Mouse (Mus musculus) kidney, adult 2 months (tissue): ENCODE measurements at regions not wholly inside any gene's neighbourhood (a gene's known extent, or its start where the extent isn't known, plus 50 kb on each side); places are given as distances from the start of the nearest gene placed in this dataset.

Experiments used
- CTCF ChIP-seq: fragments of 200-500 bp; conservative IDR thresholded peaks from 2 replicates; pipeline ENCODE4 v1.5.1; 2011; ENCODE audit warnings: low read depth, mild to moderate bottlenecking, control low read depth, low read length, moderate library complexity, mixed read lengths; ENCODE audit not compliant: insufficient read depth, insufficient read length
- POLR2A ChIP-seq: fragments of 200-500 bp; IDR thresholded peaks from one replicate; pipeline ENCODE4 v1.6.1; 2011; ENCODE audit warnings: low read depth, low read length, control low read depth

DNA sequence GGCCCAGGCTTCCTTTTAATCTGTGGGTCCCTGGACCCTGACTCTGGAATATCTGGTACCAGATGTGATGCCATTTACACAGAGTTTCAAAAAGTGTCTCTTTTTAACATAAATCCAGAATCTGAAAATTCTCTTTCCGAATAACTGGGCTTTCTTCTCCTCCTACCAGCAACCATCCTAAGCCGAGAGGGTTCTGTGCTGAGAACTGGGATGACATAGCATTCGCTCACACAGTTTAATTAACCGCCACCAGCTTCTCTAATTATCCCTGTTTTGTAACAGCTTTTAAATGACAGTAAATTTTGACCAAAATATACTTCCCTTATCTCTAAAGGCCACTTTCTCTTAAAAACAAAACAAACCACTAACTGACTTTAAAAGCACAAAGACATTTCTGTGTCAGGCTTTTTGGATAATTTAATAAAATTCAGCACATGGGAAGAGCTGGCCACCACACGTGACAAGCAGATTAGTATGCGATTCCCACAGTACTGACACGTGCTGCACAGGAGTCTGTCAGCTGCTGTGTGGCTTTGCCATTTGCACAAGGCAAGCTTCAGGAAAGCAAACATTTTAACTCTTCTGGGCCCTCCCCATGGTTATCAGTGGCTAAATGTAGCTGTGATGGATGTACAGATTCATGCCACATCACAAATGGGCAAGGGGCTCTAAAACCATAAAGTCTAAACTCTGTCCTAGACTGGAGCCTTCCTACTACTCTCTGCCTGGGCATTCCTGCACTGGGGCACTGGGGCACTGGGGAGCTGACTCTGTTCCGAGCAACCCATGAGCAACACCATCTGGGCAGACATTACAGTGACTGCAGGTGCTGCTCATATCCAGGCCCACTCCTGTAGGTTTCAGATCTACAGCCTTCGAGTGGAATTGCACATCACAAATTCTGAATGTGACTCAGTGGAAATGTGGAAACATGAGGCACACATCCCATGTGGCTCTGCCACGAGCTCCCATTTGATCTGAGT is 263.1 kb upstream of the Zfp637 start:
- no peak for TF ChIP-seq CTCF
- no peak for TF ChIP-seq POLR2A
